Mouse (Mus musculus) liver, embryonic 15.5 days (tissue): ENCODE results near the gene Srpx2. TPM values are rescaled to one million over a fixed set of nuclear protein-coding genes. Genes with fewer than 3 reads are reported as not detected.

Experiments
- ATAC-seq: fragments of 200-750 bp; cut with Nextera tagmentation; 2 replicates; pipeline ENCODE4 v1.8.0; 2017; ENCODE audit warnings: moderate number of reproducible peaks, mild to moderate bottlenecking, moderate library complexity; ENCODE audit not compliant: insufficient read depth
- H3K27ac ChIP-seq: fragments of 300-500 bp; sonication (generic); replicated peaks from 2 replicates; pipeline ENCODE4 v1.5.1; 2015; ENCODE audit warnings: mild to moderate bottlenecking, inconsistent platforms
- H3K27me3 ChIP-seq: fragments of 300-500 bp; sonication (generic); 2 replicates; pipeline ENCODE4 v1.6.1; 2015; ENCODE audit warnings: mild to moderate bottlenecking, inconsistent platforms
- H3K36me3 ChIP-seq: fragments of 300-500 bp; sonication (generic); replicated peaks from 2 replicates; pipeline ENCODE4 v1.6.1; 2015; ENCODE audit warnings: moderate library complexity, mild to moderate bottlenecking, inconsistent platforms
- H3K4me1 ChIP-seq: fragments of 300-500 bp; sonication (generic); replicated peaks from 2 replicates; pipeline ENCODE4 v1.6.1; 2015; ENCODE audit warnings: inconsistent platforms
- H3K4me2 ChIP-seq: fragments of 300-500 bp; sonication (generic); 2 replicates; pipeline ENCODE4 v1.6.1; 2015; ENCODE audit warnings: moderate library complexity, mild to moderate bottlenecking, inconsistent platforms
- H3K4me3 ChIP-seq: fragments of 300-500 bp; sonication (generic); replicated peaks from 2 replicates; pipeline ENCODE4 v1.5.1; 2015; ENCODE audit warnings: mild to moderate bottlenecking, inconsistent platforms
- H3K9ac ChIP-seq: fragments of 300-500 bp; sonication (generic); 2 replicates; pipeline ENCODE4 v1.6.1; 2015; ENCODE audit warnings: moderate library complexity, mild to moderate bottlenecking, inconsistent platforms
- H3K9me3 ChIP-seq: fragments of 300-500 bp; sonication (generic); replicated peaks from 2 replicates; pipeline ENCODE4 v1.6.1; 2016; ENCODE audit warnings: inconsistent platforms
- WGBS: fragments of 180-500 bp; shearing (Covaris S2); methylation state at CpG from one replicate; pipeline ENCODE4 v1.1.7; 2015; ENCODE audit warnings: mixed read lengths; ENCODE audit not compliant: insufficient replicate concordance; 5-methylcytosine and 5-hydroxymethylcytosine counted together
- polyA plus RNA-seq: library from polyadenylated mRNA; unstranded; fragments of >200 nt; fragmentation: Nextera tagmentation; extraction: Ambion mirVana; gene quantifications from 2 replicates; pipeline ENCODE4 v1.2.1, GENCODE M21; 2015

Gene Srpx2
- polyA plus RNA-seq, 1 experiment from 2014 or later, result 0.44 TPM

DNA sequence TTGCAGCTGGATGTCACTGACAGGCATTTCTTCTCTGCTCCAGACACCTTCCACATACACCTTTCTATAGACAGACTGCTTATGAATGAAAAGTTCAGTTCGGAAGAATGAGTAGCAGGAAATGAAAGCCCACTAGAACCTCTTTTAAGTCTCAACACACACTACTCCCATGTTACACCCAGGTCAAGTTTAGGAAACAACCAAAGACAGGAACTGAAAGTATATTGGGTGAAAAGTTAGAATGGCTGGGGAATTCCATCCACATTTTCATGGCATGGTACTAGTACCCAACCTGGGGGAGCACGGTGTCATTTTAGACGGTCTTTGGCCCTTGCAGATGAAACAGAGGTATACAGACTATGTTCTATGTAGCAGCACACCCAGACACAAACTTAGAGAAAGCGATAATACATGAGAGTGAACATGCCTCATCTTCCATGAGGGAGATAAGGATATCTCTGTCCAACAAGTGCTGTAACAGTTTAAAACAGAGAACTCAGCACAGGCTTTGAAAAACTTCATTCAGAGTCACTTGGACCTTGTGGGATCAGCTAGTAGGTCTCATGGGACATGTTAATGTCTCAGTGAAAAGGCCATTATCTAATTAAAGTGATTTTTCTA, 28.5 kb downstream of the Srpx2 start:
- 48% methylated on average over 4 of the region's 4 CpGs for WGBS
- peak; percentile 52 for ATAC-seq

DNA sequence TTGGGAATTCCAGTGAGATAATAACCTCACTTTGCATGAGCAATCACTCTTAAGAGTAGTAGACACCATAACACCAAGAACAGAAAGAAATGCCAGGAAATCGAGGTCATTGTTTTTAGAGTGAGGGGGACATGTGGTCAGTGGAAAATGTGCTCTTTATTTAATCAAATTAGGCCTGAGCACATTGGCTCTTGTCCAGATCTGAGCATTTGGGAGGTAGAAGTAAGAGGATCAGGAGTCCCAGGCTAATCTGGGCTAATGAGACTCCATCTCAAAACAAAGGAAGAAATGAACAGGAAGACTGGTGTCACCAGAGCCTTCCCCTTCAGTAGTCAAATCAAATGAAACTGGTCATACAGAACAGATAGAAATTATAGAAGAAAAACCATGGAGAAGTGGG, 31.3 kb downstream of the Srpx2 start:
- ATAC-seq, result no peak
- Histone ChIP-seq H3K36me3 (no peaks in the 10 kb centered on the region), H3K27me3 (no peaks in the 10 kb centered on the region), H3K9ac (no peak overlapping the region), H3K27ac (no peak overlapping the region), H3K4me1 (no peaks in the 10 kb centered on the region), H3K4me3 (no peak overlapping the region), H3K4me2 (no peak overlapping the region), H3K9me3 (no peaks in the 10 kb centered on the region)
- 26% methylated on average over 1 of the region's 1 CpGs for WGBS

More for the DNA sequence above, 28.5 kb downstream of the Srpx2 start:
- Histone ChIP-seq H3K9me3 (no peaks in the 10 kb centered on the region), H3K27ac (no peak overlapping the region), H3K4me2 (no peak overlapping the region), H3K36me3 (no peaks in the 10 kb centered on the region), H3K4me3 (no peak overlapping the region), H3K4me1 (no peaks in the 10 kb centered on the region), H3K9ac (no peak overlapping the region), H3K27me3 (no peaks in the 10 kb centered on the region)

DNA sequence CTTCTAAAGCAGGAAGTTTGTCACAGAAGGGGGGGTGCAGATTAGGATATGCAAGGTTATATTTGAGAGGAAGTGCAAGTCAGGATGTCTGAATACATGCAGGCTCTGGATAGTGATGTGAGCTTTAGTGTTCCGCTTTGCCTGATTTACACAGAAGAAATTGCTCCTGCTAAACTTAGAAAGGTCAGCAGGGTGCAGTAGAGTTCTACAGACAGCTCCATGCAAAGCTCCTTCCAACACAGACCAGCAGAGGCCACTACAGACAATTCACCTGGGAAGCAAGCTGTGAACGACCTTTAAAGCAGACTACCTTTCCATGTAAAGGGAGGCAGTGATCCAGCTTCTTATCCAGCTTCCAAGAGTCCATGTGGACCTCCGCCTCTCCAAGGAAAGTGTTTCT, 39.2 kb downstream of the Srpx2 start:
- no peaks in the 10 kb centered on the region for H3K4me1 ChIP-seq
- H3K27me3 ChIP-seq, result 0 out of 2 replicates have a peak, but pooled peaks cover 3% of the 10 kb centered on the region
- no peaks in the 10 kb centered on the region for H3K9me3 ChIP-seq
- no peak for ATAC-seq
- H3K27ac ChIP-seq, result no peak overlapping the region
- no peaks in the 10 kb centered on the region for H3K36me3 ChIP-seq
- 25% methylated on average over 3 of the region's 3 CpGs for WGBS
- H3K4me2 ChIP-seq, result no peak overlapping the region
- no peak overlapping the region for H3K4me3 ChIP-seq
- H3K9ac ChIP-seq, result no peak overlapping the region

DNA sequence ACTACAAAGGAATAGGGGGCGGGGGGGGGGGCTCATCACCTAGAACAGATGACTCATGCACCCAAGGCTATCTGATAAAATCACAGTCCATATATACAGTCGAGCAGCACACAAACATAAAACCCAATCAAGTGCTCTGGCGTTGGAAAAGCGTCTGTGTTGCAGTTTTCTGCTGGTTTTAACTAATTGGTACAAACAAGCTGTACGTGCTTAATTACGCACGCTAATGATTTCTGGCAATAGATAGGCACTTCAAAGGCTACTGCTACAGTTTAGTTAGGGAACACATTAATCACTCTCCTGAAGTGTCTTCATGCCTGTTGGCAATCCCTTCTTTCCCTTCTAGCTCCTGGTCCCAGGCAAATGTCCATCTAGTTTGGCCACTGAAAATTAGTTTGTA, 46.4 kb downstream of the Srpx2 start:
- no peak overlapping the region for H3K9ac ChIP-seq
- 65% methylated on average over 7 of the region's 7 CpGs for WGBS
- H3K9me3 ChIP-seq, result no peaks in the 10 kb centered on the region
- no peaks in the 10 kb centered on the region for H3K4me1 ChIP-seq
- no peak overlapping the region for H3K27ac ChIP-seq
- H3K4me3 ChIP-seq, result no peak overlapping the region
- H3K27me3 ChIP-seq, result 0 out of 2 replicates have a peak, but pooled peaks cover 3% of the 10 kb centered on the region
- ATAC-seq, result no peak
- no peak overlapping the region for H3K4me2 ChIP-seq
- H3K36me3 ChIP-seq, result no peaks in the 10 kb centered on the region

DNA sequence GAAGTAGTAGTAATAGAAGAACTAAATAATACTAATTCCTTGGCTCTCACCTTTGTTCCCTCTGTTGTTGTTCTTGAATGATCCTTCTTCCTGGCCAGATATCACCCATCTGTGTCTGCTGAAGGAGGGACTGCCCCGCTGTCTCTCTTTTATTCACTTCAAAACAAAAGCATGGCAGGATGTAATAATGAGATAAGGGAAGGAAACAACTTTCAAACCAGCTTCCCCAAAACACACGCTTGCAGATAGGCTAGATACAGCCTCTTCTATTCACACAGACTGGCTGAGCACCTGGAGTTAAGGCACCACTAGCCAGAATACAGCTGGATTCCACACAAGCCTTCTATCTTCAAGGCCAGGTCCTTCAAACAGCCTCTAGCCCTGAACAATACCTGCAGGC, 52.4 kb downstream of the Srpx2 start:
- no peak overlapping the region for H3K4me3 ChIP-seq
- H3K9me3 ChIP-seq, result no peaks in the 10 kb centered on the region
- 34% methylated on average over 2 of the region's 2 CpGs for WGBS
- H3K27ac ChIP-seq, result no peak overlapping the region
- ATAC-seq, result no peak
- H3K4me1 ChIP-seq, result no peaks in the 10 kb centered on the region
- no peak overlapping the region for H3K4me2 ChIP-seq
- no peaks in the 10 kb centered on the region for H3K27me3 ChIP-seq
- no peaks in the 10 kb centered on the region for H3K36me3 ChIP-seq
- H3K9ac ChIP-seq, result no peak overlapping the region

DNA sequence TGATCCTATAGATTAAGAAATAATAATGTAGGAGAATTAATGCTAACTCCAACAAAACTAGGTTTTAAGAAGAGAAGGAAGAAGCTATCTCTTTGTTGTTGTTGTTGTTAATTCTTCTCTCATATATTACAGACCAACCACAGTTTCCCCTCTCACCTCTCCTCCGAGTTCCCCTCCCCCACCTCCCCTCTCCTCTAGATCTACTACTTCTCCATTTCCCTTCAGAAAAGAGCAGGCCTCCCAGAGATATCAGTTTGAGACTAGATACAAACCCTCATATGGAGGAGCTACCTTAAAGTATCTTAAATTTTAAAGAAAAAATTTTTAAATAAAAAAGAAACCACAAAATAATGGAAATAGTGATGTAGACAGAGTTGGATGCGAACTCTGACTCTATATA, 56.4 kb downstream of the Srpx2 start:
- no peaks in the 10 kb centered on the region for H3K9me3 ChIP-seq
- no peak overlapping the region for H3K4me3 ChIP-seq
- H3K27ac ChIP-seq, result no peak overlapping the region
- 40% methylated on average over 2 of the region's 2 CpGs for WGBS
- H3K36me3 ChIP-seq, result no peaks in the 10 kb centered on the region
- H3K4me1 ChIP-seq, result no peaks in the 10 kb centered on the region
- H3K27me3 ChIP-seq, result no peaks in the 10 kb centered on the region
- H3K4me2 ChIP-seq, result no peak overlapping the region
- no peak for ATAC-seq
- no peak overlapping the region for H3K9ac ChIP-seq

DNA sequence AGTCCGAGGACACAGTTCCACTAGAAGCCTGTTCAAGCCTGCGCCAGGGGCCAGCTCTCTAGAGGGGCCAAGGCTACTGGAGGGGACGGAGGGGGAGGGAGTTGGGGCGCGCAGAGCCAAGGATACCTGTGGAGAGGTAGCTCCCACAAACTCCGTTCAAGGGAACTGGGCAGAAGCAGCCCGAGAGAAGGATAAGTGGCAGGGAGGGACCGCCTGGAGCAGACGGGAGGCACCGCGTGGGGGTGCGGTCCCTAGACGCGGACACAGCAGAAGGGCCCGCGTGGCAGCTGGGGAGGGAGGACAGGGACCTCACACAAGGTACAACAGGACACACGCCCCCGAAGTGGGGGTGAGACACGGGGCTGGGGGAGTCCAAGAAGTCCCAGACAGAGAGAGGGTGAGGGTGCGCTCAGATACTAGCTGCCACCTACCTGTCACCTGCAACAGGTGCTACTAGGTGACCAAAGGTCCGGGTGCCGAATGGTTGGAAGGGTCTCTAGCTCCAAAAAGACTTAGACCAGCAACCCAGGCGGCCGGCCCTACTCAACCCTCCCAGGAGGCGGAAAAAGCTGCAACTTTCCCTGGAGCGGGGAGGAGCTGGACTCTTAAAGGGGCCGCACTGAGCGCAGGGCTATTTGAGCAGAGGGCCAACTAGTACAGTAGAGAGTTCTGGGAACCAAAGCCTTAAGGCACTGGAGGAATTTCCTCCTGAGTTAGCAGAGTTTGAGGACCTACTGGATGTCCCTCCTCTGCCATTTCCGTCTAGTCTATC, 73.2 kb downstream of the Srpx2 start, which contains the start of gene Sytl4:
Sytl4 (minus strand) TSS at position 582 of the 772 bp plus-strand sequence.
- peak within 1 kb of the TSS; percentile 39 for H3K4me3 ChIP-seq
- peaks cover 10% of the 10 kb centered on the region for H3K27me3 ChIP-seq
- 13% methylated on average over 29 of the region's 29 CpGs for WGBS
- H3K4me1 ChIP-seq, result no peaks in the 10 kb centered on the region
- no peak within 1 kb of the TSS for H3K9ac ChIP-seq
- no peak for ATAC-seq
- H3K27ac ChIP-seq, result no peak within 1 kb of the TSS
- peak within 1 kb of the TSS; percentile 54 for H3K4me2 ChIP-seq
- no peaks in the 10 kb centered on the region for H3K36me3 ChIP-seq
- no peaks in the 10 kb centered on the region for H3K9me3 ChIP-seq

Other genes with a start within 250 kb of the Srpx2 start
- gene Pcdh19, start 219.4 kb upstream of the Srpx2 start, polyA plus RNA-seq, result 0.44 and 0.46 TPM in 2 replicates
- 1.4 and 2.1 TPM in 2 replicates for gene Tnmd, start 57.4 kb upstream of the Srpx2 start, polyA plus RNA-seq
- 9.9 and 10.4 TPM in 2 replicates for gene Tspan6, start 10.0 kb upstream of the Srpx2 start, polyA plus RNA-seq
- gene Sytl4, start 73.4 kb downstream of the Srpx2 start, polyA plus RNA-seq, result 0.97 and 1.1 TPM in 2 replicates
- gene Cstf2, start 150.8 kb downstream of the Srpx2 start, polyA plus RNA-seq, result 18.8 and 19.8 TPM in 2 replicates